Mouse (Mus musculus): Measurements from ENCODE around the gene Plvap.

GRCm38 (mm10) chr8:71485142-71486135, 26.1 kb downstream of the Plvap start, which contains the start of gene Ano8:
- TF ChIP-seq CTCF (IDR thresholded peaks at IDR 0.05; ENCODE audit: low read depth) = no peak
- no peak for TF ChIP-seq EP300 (IDR thresholded peaks at IDR 0.05; ENCODE audit: low read depth)
